Mouse (Mus musculus) embryonic fibroblast, embryonic 13.5 days (primary cell): ENCODE measurements around the gene Aanat. TPM values are rescaled to one million over a fixed set of nuclear protein-coding genes. Genes with fewer than 3 reads are reported as not detected.

ENCODE experiments used
- H3K27ac ChIP-seq: 2 replicates; pipeline ENCODE4 v1.5.1; 2012; ENCODE audit warnings: low read length, control low read depth, inconsistent platforms; ENCODE audit not compliant: insufficient read depth
- H3K4me1 ChIP-seq: 2 replicates; pipeline ENCODE4 v1.6.1; 2011; ENCODE audit warnings: low read length; ENCODE audit not compliant: control insufficient read depth, insufficient read depth
- H3K4me3 ChIP-seq: 2 replicates; pipeline ENCODE4 v1.5.1; 2011; ENCODE audit warnings: mild to moderate bottlenecking, control low read depth, low read length; ENCODE audit not compliant: insufficient read depth
- CTCF ChIP-seq: IDR thresholded peaks from 2 replicates; pipeline ENCODE4 v1.5.1; 2011; ENCODE audit warnings: mild to moderate bottlenecking, control low read depth, low read length, moderate library complexity, borderline replicate concordance; ENCODE audit not compliant: insufficient read depth
- POLR2A ChIP-seq: IDR thresholded peaks from 2 replicates; pipeline ENCODE4 v1.6.1; 2011; ENCODE audit warnings: low read depth, mild to moderate bottlenecking, control low read depth, low read length, moderate library complexity
- polyA plus RNA-seq: library from polyadenylated mRNA; stranded (reverse); fragments of >200 nt; gene quantifications from 2 replicates; pipeline ENCODE4 v1.2.4, GENCODE M21; 2011; ENCODE audit warnings: low read depth; ENCODE audit not compliant: missing spikeins, insufficient read length

Gene Aanat
- polyA plus RNA-seq, 1 experiment: not detected

DNA sequence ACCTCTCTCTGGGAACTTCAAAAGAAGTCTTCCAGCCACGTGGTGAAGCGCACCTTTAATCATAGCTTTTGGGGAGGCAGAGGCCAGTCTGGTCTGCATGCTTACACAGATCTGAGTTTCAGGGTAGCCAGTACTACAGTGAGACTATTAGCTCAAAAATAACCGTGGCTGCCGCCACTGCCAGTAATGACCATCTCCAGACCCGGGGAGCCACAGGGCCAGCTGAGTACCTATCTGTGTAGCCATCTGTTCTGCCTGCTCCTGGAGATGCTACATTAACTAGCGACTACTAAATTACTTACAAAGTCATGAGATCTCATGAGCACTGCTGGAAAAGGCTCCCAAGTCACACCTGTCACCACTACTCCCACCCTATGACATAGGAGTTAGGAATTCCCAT, 11.2 kb upstream of the Aanat start:
- no peak overlapping the region for H3K4me3 ChIP-seq
- peaks cover 22% of the 10 kb centered on the region for H3K4me1 ChIP-seq
- no peak overlapping the region for H3K27ac ChIP-seq
- TF ChIP-seq CTCF (no peak), POLR2A (no peak)

DNA sequence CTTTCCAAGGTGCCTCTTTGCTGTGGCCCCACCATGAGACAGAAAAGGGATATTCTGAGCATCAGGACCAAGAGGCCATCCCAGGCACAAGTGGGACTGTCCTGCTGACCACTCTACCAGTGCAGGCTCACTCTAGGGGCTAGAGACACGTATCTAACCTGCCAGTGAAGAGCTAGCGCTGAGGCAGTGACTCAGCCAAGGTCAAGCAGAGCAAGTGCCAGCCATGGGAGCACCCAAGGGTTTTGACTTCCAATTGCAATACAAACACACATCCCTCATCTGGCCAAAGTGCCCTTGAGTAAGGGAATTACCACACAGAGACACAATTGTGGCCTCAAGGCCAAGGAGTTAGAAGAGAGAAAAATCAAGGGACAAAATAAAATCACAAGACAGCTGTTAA, 10.8 kb upstream of the Aanat start:
- TF ChIP-seq POLR2A (no peak), CTCF (no peak)

DNA sequence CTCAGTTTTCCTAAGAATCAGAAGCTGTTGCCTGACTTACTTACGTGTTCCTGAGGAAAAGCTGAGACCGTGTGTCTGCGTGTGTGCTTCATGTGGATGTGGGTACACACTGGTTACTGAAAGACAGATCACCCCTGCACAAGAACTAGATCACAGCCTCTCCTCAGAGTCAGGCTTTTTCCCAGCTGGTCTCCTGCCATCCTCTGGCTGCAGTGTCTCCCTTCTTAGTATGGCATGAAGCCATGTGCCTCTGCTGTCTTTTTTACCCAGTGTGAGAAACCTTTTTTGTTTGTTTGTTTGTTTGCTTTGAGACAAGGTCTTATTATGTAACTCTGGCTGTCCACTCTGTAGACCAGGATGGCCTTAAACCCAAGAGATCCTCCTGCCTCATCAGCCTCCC, 7.0 kb upstream of the Aanat start:
- H3K27ac ChIP-seq: no peak overlapping the region
- H3K4me1 ChIP-seq: peaks cover 2% of the 10 kb centered on the region; the same call in 1 of the 2 replicates
- TF ChIP-seq POLR2A (no peak), CTCF (no peak)
- H3K4me3 ChIP-seq: no peak overlapping the region

More for the DNA sequence above, 10.8 kb upstream of the Aanat start:
- peaks cover 22% of the 10 kb centered on the region for H3K4me1 ChIP-seq
- H3K4me3 ChIP-seq: no peak overlapping the region
- H3K27ac ChIP-seq: no peak overlapping the region

DNA sequence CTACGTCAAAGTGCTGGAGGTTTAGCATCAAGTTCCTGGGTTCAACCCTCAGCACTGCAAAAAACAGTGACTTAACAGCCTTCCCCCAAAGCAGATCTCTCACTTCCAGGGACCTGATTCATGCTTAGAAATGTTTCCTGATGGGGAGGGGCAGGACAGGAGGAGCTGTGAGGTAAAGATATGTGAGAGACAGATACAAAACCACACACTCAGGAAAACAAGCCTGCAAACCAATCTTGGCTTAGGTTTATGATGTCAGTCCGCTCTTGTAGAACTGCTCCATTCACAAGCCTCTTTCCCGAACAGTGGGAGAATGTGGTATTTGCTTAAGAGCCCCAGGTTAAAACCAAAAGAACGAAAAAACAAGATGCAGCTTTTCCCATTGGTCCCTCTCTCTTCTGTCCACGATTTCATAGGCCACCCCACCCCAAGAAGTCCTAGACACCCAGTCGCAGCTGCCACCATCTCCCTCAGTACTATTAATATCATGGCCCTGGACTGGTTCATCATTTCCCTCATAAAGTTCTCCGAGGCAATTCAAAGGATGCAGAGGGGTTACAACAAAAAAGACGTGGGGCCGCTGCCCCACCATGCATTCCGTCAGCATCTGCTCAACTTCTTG, 6.1 kb upstream of the Aanat start:
- TF ChIP-seq POLR2A (no peak), CTCF (no peak)
- H3K27ac ChIP-seq: no peak overlapping the region

DNA sequence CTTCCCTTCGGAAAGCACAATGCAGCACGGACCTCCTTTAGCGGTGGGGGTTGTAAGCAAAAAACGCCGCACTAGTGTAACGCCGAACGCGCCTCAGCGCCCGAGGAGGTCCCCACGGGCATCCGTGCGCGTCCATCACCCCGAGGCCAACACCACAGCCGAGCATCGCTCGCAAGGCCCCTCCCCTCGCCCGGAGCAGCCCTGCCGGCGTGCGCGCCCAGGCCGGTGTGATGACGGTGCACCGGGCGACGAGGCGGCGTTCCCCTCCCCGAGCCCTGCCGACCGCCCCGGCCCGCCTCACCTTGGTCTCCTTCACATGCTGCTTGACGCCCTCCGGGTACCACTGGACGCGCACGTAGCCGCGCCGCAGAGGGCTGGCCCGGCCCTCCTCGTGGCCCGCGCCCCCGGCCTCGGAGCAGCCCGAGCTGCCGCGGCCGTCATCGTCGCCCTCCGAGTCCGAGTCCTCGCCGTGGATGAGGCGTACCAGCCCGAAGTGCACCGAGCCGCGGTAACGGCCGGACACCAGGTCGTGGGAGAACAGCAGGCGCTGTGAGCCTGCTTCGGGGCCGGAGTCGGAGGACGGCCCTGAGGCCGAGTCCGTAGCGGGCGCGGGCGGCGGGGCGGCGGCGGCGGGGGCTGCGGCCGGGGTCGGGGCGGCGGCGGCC, 5.4 kb upstream of the Aanat start:
- H3K4me3 ChIP-seq: peak overlapping the region; percentile 80
- H3K4me1 ChIP-seq: no peaks in the 10 kb centered on the region
- H3K27ac ChIP-seq: peak overlapping the region; percentile 51; the same call in 1 of the 2 replicates
- no peak for TF ChIP-seq POLR2A
- TF ChIP-seq CTCF: no peak

More for the DNA sequence above, 6.1 kb upstream of the Aanat start:
- peaks cover 2% of the 10 kb centered on the region; the same call in 1 of the 2 replicates for H3K4me1 ChIP-seq
- H3K4me3 ChIP-seq: peak overlapping the region; percentile 80

DNA sequence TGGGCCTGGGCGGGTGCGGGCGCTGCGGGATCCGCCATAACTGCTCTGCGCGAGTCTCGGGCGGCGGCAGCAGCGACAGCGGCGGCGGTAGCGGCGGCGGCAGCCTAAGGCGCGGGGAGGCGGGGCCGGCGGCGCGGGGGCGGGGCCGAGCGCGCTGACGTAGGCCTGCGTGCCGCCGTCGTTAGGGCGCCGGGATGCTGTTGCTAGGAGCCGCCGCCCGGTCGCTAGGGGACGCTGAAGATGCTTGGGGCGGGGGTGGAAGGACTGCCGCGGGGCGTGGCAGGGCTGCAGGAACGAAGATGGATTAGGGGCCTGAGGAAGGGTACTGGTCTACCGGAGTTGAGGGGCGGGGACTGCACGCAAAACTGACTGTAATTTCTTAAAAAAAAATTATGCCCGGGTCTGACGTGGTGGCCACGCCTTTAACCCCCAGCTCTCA, 4.8 kb upstream of the Aanat start, which contains the start of gene Ube2o:
Ube2o (minus strand) TSS at position 72 of the 439 bp plus-strand sequence.
- Histone ChIP-seq H3K27ac (peak within 1 kb of the TSS; percentile 51; the same call in 1 of the 2 replicates), H3K4me3 (peak within 1 kb of the TSS; percentile 80), H3K4me1 (no peaks in the 10 kb centered on the region)
- TF ChIP-seq CTCF: 0 out of 2 replicates have a peak, but pooled peaks have one; percentile 11
- peak; percentile 69; the same call in 1 of the 2 replicates for TF ChIP-seq POLR2A

DNA sequence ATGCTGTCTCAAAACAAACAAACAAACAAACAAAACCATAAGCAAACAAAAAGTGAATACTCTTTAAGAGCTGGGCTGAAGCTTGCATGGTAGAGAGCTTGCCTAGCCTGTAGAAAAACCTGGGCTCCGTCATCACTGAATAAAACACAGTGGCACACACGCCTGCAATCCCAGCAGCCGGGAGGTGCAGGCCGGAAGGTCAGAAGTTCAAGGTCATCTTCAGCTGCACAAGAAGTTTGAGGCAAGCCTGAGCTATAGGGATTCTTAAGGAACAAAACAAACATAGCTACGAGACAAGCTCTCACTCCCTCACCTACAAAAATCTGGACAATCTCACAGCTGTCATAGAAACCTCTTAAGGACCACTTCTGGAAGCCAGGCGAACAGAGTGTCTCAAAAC, 550 bp upstream of the Aanat start:
- Histone ChIP-seq H3K4me3 (no peak overlapping the region), H3K4me1 (no peaks in the 10 kb centered on the region), H3K27ac (no peak overlapping the region)
- no peak for TF ChIP-seq POLR2A
- TF ChIP-seq CTCF: no peak

DNA sequence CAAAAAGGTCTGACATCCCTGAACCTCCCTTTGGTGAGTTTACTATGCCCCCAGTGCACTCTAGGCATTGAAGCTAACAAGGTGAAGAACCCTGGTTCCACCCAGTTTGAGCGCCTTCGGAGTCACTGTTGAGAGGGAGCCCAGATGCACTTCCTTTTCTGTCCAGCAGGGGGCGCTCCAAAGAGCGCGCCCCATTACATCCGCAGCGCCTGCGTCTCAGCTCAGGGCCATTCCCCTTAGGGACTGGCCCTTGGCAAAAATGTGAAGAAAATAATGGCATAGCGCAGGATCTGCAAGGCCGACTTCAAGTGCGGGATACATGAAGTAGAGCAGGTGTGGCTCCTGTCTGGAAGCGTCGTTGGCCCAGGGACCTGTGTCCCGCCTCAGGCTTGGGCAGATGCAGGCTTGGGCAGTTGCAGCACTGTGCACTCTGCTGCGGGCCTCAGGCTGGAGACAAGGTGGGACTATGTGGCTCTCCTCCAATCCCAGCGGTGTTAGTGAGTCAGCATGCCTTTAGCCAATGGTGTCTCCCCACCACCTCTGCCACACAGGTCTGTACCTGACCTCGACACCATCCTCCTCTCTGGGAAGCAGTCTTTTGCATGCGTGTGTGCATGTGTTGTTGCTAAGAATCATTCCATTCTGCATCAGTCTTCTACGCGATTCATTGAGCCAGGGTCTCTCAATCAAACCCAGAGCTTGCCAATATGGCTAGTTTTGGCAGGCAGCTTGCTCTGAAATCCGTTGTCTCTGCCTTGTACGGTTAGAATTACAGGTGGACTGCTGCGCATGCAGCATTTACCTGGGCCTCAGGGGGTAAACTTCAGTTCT, 784 bp downstream of the Aanat start:
- TF ChIP-seq POLR2A (no peak), CTCF (peak; percentile 62)
- Histone ChIP-seq H3K4me3 (no peak overlapping the region), H3K27ac (no peak overlapping the region), H3K4me1 (no peaks in the 10 kb centered on the region)

DNA sequence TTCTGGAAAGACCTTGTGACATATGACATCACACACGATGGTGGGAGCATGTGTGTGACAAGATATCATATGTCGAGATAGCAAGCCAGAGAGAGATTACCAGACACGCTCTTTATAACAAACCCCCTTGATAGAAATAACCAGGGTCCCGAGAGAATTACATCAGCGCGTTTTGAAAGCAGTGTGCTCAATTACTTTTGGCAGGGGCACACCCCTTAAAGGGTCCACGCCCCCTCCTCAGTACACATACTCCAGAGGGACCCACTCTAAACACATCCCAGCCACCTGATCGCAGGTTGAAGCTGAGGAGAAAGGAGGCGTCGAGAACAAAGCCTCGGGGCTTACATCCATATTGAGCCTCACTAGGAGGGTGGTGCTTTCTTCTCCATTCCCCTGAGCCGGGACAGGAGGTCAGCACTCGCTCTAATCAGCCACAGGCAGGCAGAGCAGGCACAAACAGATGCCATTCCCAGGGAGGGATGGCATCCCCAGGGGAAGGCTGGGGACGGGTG, 2.8 kb downstream of the Aanat start:
- TF ChIP-seq CTCF (no peak), POLR2A (no peak)
- no peak overlapping the region for H3K27ac ChIP-seq
- no peaks in the 10 kb centered on the region for H3K4me1 ChIP-seq
- no peak overlapping the region for H3K4me3 ChIP-seq

DNA sequence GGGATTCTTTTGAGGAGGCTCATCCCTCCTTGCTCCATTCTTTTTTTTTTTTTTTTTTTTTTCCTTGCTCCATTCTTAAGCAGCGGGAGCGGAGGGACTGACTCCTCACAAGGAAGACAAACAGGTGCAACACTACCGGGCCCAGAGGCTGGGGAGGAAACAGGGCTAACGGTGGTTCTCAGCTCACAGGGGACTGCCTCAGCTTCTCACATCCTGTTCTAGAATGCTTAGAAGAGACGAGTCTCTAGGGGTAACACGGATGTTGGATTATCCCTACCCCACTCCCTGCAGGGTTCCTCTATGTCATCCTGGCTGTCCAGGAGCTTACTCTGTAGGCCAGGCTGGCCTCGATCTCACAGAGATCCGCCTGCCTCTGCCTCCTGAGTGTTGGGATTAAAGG, 3.3 kb downstream of the Aanat start:
- H3K27ac ChIP-seq: no peak overlapping the region
- no peaks in the 10 kb centered on the region for H3K4me1 ChIP-seq
- H3K4me3 ChIP-seq: no peak overlapping the region
- TF ChIP-seq CTCF: no peak
- no peak for TF ChIP-seq POLR2A
